Mouse (Mus musculus) liver, adult 2 months (tissue): ENCODE measurements around the gene Defb20.

Experiments
- CTCF ChIP-seq: fragments of 200-500 bp; IDR thresholded peaks from 2 replicates; pipeline ENCODE4 v1.5.1; 2011; ENCODE audit warnings: low read depth, low read length, control low read depth
- POLR2A ChIP-seq: fragments of 200-500 bp; IDR thresholded peaks from 2 replicates; pipeline ENCODE4 v1.6.1; 2011; ENCODE audit warnings: low read length, control low read depth; ENCODE audit not compliant: insufficient read depth; ENCODE audit errors: extremely low read depth

DNA sequence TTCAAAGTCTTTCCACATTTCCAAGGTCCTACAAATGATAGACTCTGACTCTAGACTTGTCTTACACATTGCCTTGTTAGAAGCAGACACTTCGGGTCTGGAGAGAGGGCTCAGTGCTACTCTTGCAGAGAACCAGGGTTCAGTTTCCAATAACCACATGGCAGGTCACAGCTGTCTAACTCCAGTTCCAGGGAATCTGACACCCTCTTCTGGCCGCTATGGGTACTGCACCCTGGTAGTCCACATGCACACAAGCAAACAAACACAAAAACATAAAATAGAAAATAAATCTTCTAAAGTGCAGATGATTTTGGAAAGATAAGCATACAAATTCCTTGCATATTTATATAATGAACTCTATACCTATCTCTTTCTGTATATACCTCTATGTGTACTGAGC is 10.2 kb downstream of the Defb20 start:
- TF ChIP-seq CTCF: peak; percentile 13; the same call in 1 of the 2 replicates
- TF ChIP-seq POLR2A: no peak
